Mouse (Mus musculus): ENCODE data around the gene Olfr484. TPM values are rescaled to one million over a fixed set of nuclear protein-coding genes. Genes with fewer than 3 reads are reported as not detected.

The Olfr484 gene
- not detected in 2 replicates for polyA plus RNA-seq (2012; rRNA removed)

DNA sequence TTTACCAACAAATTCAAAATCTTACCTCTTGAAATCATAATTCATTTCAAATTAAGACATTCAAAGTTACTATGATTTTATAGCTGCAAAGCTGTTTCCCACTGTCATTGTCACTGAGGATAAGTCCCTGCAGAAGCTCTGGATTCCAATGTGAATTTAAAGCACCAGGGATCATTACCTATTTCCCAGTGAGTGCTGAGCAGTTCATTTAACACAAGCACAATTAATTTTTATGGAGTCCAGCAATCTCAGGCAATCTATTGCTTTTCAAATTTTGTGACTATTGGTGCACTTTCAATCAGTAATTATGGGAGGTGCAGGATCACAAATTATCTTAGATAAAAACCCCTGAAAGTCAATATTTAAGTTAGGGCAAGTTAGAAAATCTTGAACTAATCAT lies at the start of gene Olfr484:
Gene Olfr484 (minus strand): TSS at position 101 of the 400 bp plus-strand sequence.

GRCm38 (mm10) chr7:108172642-108173041 lies 45.4 kb upstream of the Olfr484 start, which contains the start of gene Olfr486:
Olfr486 (minus strand) TSS chr7:108172742.

DNA sequence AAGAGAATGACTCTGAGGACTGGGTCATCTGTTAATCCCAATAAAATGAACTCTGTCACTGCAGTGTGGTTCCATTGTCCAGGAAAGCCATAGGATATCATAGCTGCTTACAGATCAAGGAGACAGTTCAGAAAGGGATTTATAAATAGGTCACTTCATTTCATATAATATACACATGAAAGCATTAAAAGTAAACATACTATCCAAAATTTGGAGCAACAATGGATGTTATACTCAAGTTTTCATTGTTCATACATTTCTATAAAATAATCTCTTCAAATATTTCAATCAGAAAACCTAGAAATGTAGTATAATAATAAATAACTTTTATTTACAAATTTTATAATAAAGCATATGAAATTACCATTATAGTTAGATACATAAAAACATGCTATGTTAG lies 32.5 kb upstream of the Olfr484 start, which contains the start of gene Olfr485:
Gene Olfr485 (minus strand): TSS at position 101 of the 400 bp plus-strand sequence.

DNA sequence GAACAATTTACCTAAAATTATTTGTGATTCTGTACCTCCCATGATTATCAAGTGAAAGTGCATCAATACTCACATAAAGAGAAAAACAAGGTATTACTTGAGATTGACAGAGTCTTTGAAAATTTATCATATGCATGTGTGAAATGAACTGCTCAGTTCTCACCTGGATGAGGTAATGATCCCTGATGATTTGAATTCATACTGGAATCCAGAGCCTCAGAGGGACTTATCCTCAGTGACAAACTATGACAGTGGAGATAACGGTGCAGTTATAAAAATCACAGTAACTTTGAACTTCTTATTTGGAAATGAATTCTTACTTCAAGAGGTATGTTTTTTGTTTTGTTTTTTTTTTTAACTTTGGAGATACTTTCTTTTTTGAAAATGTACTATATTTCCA lies 26.7 kb downstream of the Olfr484 start, which contains the start of gene Olfr483:
Gene Olfr483 (plus strand): TSS at position 301 of the 400 bp plus-strand sequence.

DNA sequence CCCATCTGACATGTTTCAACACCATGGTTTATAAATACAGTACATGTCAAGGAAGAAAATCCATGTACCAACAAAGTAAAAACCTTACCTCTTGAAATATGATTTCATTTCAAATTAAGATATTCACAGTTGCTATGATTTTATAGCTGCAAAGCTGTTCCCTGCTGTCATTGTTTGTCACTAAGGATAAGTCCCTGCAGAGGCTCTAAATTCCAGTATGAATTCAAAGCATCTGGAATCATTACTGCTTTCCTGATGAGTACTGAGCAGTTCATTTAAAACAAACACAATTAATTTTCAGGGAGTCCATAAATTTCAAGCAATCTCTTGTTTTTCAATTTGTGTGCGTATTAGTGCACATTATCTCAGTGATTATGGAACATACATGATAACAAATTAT lies 29.8 kb downstream of the Olfr484 start, which contains the start of gene Olfr482:
Gene Olfr482 (minus strand): TSS at position 101 of the 400 bp plus-strand sequence.

GRCm38 (mm10) chr7:108079555-108079954 lies 47.7 kb downstream of the Olfr484 start, which contains the start of gene Olfr481:
Olfr481 (plus strand) TSS chr7:108079855.

Other genes with a start within 250 kb of the Olfr484 start
- gene Olfr472, start 229.5 kb downstream of the Olfr484 start, polyA plus RNA-seq (2012; rRNA removed) = not detected in 2 replicates
- not detected in 2 replicates for gene Olfr473, start 197.0 kb downstream of the Olfr484 start, polyA plus RNA-seq (2012; rRNA removed)
- not detected in 2 replicates for gene Olfr474, start 172.8 kb downstream of the Olfr484 start, polyA plus RNA-seq (2012; rRNA removed)
- gene Olfr476, start 162.6 kb downstream of the Olfr484 start, polyA plus RNA-seq (2012; rRNA removed) = not detected in 2 replicates
- not detected in 2 replicates for gene Olfr477, start 140.8 kb downstream of the Olfr484 start, polyA plus RNA-seq (2012; rRNA removed)
- gene Olfr478, start 93.5 kb downstream of the Olfr484 start, polyA plus RNA-seq (2012; rRNA removed) = not detected in 2 replicates
- not detected in 2 replicates for gene Olfr479, start 76.8 kb downstream of the Olfr484 start, polyA plus RNA-seq (2012; rRNA removed)
- gene Olfr480, start 60.1 kb downstream of the Olfr484 start, polyA plus RNA-seq (2012; rRNA removed) = not detected in 2 replicates
- not detected in 2 replicates for gene Olfr481, start 47.6 kb downstream of the Olfr484 start, polyA plus RNA-seq (2012; rRNA removed)
- gene Olfr482, start 29.9 kb downstream of the Olfr484 start, polyA plus RNA-seq (2012; rRNA removed) = not detected in 2 replicates
- gene Olfr483, start 26.6 kb downstream of the Olfr484 start, polyA plus RNA-seq (2012; rRNA removed) = not detected in 2 replicates
- gene Olfr485, start 32.4 kb upstream of the Olfr484 start, polyA plus RNA-seq (2012; rRNA removed) = not detected in 2 replicates
- gene Olfr486, start 45.3 kb upstream of the Olfr484 start, polyA plus RNA-seq (2012; rRNA removed) = not detected in 2 replicates
- gene Olfr487, start 87.2 kb upstream of the Olfr484 start, polyA plus RNA-seq (2012; rRNA removed) = not detected in 2 replicates
- not detected in 2 replicates for gene Olfr488, start 130.9 kb upstream of the Olfr484 start, polyA plus RNA-seq (2012; rRNA removed)
- gene Olfr490, start 161.5 kb upstream of the Olfr484 start, polyA plus RNA-seq (2012; rRNA removed) = not detected in 2 replicates
- not detected in 2 replicates for gene Olfr491, start 186.0 kb upstream of the Olfr484 start, polyA plus RNA-seq (2012; rRNA removed)
- gene Olfr492, start 196.2 kb upstream of the Olfr484 start, polyA plus RNA-seq (2012; rRNA removed) = not detected in 2 replicates
- not detected in 2 replicates for gene Olfr493, start 219.5 kb upstream of the Olfr484 start, polyA plus RNA-seq (2012; rRNA removed)
- not detected in 2 replicates for gene Olfr494, start 237.9 kb upstream of the Olfr484 start, polyA plus RNA-seq (2012; rRNA removed)

Data from central nervous system, embryonic 11.5 days (tissue).